Mouse (Mus musculus) cerebellum, adult 18-20 months (tissue): ENCODE data around the gene Cnn1.
A peak's percentile ranks its signal among the peaks of the same experiment; 100 is the strongest.

Experiments
- DNase-seq, 2 experiments: peaks; one replicate each; pipeline ENCODE4 v3.0.0; 2021

Gene Cnn1

GRCm38 (mm10) chr9:22076223-22076622, 22.8 kb upstream of the Cnn1 start:
- no peak for DNase-seq

- DNase-seq: no peak
These were observed 14.4 kb upstream of the Cnn1 start for GRCm38 (mm10) chr9:22084667-22085021.

GRCm38 (mm10) chr9:22085022-22085834, 13.8 kb upstream of the Cnn1 start, which contains the start of gene Ecsit:
TSS of gene Ecsit (minus strand) at chr9:22085438.
- DNase-seq: peak; percentile 93 to 97

DNA sequence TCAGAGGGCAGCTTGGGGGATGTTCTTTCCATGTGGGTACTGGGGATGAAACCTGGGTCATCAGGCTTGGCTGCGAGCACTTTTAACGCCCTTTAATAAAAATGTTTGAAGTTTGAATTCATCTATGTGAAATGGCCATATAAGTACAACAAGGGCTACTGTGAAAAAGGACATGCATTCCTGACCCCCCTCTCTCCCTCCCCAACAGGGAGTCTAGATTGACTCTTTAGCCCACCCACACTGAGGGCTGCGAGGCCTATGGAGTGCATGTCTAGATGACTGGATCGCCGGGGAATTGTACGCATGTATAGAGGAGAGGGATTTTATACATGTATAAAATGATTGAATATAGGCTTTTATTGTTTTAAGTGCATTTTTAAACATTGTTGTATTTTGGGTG, 13.0 kb upstream of the Cnn1 start:
- DNase-seq: no peak

- DNase-seq: no peak
These were observed 11.9 kb upstream of the Cnn1 start for GRCm38 (mm10) chr9:22087034-22087618.

GRCm38 (mm10) chr9:22089281-22089680, 9.7 kb upstream of the Cnn1 start:
- no peak for DNase-seq

DNA sequence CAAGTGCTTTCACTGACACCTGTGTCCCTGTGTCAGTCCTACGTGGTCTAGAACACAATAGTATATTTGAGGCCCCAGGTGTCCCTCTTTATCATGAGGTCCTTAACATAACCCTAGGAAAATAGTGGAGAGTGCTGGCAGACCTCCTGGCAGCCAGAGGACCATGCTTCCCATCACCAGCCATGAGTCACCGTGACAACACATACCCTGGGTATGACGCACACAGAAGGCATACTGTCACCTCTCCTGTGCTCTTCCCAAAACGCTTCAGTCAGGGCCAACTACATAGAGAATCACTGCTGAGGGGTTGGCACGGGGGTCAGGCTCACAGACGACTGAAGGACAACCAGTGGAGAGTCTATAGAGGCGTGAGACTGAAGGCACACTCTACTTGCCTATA, 9.0 kb upstream of the Cnn1 start:
- DNase-seq: no peak

DNA sequence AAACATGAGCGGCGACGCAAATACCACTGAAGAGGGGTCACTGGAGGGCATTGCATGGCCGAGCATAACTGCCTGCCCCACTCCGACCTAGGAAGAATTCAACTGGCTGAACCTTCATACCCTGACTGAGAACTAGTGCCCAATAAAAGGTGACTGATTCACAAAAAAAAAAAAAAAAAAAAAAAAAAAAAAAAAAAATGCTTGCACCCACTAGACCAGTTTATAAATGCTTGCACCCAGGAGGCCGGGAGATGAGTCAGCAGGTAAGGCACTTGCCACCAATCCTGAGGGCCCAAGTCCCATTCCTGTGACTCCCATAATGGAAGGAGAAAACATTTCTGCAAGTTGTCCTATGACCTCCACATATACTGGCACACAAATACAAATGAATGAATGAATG, 6.3 kb upstream of the Cnn1 start:
- DNase-seq: no peak

DNA sequence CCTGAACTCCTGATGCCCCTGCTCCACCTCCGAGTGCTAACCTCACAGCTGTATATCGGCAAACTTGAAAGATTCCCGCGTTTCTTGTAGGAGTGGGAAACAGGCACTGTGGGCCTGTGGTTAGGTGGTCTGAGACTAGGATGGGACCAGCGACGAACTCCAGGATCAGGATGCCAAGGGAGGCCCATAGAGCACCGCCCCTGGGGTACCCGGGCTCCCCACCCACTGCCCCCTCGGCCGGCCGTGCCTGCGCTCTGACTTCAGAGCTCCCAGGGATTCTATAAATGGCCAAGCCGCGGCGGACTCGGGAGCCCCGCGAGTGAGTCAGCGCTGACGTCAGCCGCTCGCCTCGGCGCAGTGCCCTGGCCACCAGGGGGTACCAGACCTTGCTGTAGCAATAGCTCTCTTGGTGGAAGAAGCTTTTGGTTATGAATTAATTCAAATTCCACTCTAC, 3.1 kb upstream of the Cnn1 start:
- peak; percentile 90 to 92 for DNase-seq

DNA sequence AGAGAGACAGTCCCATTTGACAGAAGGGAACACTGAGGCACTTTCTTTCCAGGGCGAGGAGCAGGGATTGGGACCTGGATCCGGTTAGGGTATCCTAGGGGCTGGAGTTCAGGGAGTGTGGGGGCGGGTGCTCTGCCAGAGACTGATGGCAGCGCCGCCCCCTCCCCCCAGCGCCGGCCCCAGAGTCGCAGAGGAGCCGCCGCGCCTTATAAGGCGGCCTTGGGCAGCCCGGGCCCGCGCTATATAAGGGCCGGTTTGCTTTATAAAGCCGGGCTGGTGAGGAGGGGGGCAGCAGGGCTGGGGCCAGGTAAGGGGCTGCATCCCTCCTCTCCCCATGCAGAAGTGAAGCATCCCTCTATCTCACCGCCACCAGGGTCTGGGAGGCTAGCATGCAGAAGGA, 906 bp downstream of the Cnn1 start:
- no peak for DNase-seq

DNA sequence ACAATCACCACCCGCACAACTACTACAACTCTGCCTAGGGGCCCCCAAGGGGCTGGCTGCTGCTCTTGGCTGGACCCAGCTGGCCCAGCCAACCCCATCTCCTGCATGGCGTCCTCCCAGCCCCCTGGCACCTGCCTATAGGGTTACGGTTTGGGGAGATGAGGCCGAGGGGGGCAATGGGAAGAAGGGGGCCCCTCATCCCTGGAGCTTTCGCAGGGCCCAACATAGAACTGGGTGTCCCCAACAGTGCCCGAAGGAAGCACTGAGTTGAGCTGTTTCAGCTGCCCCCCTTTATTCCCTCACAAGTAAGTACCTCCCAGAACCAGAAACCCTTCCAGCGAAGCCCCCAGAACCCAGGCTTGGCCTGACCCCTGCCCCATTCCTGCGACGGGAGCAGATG, 9.2 kb downstream of the Cnn1 start:
- DNase-seq: no peak

- DNase-seq: no peak
These were observed 16.6 kb downstream of the Cnn1 start for GRCm38 (mm10) chr9:22115635-22116034.

- peak in 1 of 2 experiments; percentile 22 for DNase-seq
These were observed 17.1 kb downstream of the Cnn1 start for GRCm38 (mm10) chr9:22116086-22116485.

GRCm38 (mm10) chr9:22116740-22117426, 17.9 kb downstream of the Cnn1 start, which contains the start of gene Elof1:
TSS of gene Elof1 (minus strand) at chr9:22117172.
- DNase-seq: peak; percentile 95 to 97

- DNase-seq: peak; percentile 69 to 75
These were observed 18.9 kb downstream of the Cnn1 start for GRCm38 (mm10) chr9:22117754-22118456.

- DNase-seq: no peak
These were observed 20.5 kb downstream of the Cnn1 start for GRCm38 (mm10) chr9:22119543-22119942.

GRCm38 (mm10) chr9:22121545-22121944, 22.5 kb downstream of the Cnn1 start:
- no peak for DNase-seq

GRCm38 (mm10) chr9:22122005-22122404, 23.0 kb downstream of the Cnn1 start:
- no peak for DNase-seq

DNA sequence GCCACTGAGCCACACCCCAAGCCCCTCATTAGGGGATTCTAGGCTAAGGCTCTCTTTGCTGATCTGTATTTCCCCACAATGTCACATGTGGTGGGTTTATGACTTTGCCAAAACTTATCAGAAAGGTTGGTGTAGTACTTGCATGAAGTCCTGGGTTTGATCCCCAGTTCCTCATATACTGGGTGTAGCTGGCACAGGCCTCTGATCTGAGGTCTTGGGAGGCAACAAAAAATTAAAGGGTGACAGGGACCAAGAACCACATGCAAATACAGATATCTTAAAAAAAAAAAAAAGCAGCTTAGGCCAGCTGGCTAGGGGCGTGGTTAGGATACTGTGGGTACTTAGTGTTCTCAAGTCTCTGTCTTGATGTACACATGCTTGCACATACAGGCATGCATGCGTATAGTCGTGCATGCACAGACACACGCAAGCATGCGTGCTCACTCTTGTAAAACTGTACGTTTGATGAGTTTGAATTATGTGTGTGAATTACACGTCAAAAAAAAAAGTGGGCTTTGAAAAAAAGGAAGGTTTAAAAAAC, 24.1 kb downstream of the Cnn1 start:
- no peak for DNase-seq

DNA sequence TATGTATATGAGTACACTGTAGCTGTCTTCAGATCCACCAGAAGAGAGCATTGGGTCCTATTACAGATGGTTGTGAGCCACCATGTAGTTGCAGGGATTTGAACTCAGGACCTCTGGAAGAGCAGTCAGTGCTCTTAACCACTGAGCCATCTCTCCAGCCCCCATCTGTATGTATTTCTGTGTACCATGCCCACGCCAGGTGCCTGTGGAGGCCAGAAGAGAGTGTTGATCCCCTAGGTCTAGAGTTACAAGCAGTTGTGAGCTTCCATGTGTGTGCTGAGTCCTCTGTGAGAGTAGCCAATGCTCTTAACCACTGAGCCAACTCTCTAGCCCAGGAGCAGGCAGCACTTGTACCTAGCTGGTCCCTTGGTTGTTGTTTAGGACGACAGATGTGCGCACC, 25.2 kb downstream of the Cnn1 start:
- DNase-seq: no peak

DNA sequence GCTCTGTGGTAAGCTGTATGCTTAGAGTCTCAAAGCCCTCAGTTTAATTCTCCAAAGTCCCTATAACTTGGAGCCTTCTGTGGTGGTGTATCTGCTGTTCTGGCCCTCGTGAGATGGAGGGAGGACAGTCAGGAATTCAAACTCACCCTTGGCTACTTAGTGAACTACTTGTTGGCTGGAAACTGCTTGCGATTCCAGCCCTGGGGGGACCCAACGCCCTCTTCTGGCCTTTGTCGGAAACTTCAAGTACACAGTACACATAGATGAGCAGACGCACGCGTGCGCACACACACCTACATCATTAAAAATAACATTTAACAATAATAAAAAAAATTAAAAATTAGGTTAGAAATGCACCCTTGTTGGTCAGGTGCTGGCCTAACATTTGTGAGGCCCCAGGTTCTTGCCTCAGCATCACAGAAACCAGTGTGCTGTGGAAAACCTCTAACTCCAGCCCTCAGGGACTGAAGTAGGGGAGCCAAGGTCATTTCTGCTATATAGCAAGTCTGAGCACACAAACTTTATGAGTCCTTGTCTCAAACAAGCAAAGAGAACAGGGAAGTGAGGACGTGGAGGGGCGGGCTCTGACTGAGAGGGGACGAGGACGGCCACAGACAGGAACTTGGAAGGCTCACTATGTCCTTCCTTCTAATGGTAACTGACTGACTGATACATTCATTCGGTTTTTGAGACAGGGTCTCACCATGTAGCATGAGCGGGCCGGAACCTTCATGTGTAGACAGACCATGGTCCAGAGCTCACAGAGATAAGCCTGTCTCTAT, 26.4 kb downstream of the Cnn1 start:
- DNase-seq: no peak
